Mouse (Mus musculus) CH12.LX (cell line): ENCODE results near the gene Dnajc7.

ENCODE experiments used
- CTCF ChIP-seq, 2 experiments: IDR thresholded peaks in 1 of 2; conservative IDR thresholded peaks in 1 of 2; 2 replicates each; pipeline ENCODE4 v1.5.1; 2011 to 2012; ENCODE audit warnings: low read depth in 2 of 2, low read length in 2 of 2, improper control_type of control experiment in 1 of 2, inconsistent platforms in 1 of 2, mild to moderate bottlenecking in 1 of 2, moderate library complexity in 1 of 2
- E2F4 ChIP-seq: IDR thresholded peaks from 2 replicates; pipeline ENCODE4 v1.6.1; 2011; ENCODE audit warnings: low read depth, low read length, improper control_type of control experiment; ENCODE audit not compliant: insufficient replicate concordance
- EP300 ChIP-seq: IDR thresholded peaks from 2 replicates; pipeline ENCODE4 v1.6.1; 2011; ENCODE audit warnings: low read length, improper control_type of control experiment
- JUND ChIP-seq: conservative IDR thresholded peaks from 2 replicates; pipeline ENCODE4 v1.6.1; 2011; ENCODE audit warnings: low read depth, low read length, improper control_type of control experiment
- MYC ChIP-seq: IDR thresholded peaks from 2 replicates; pipeline ENCODE4 v1.6.1; 2011; ENCODE audit warnings: low read depth, mild to moderate bottlenecking, improper control_type of control experiment, low read length

- TF ChIP-seq CTCF (conservative IDR thresholded peaks at IDR 0.05 in 1 of 2, IDR thresholded peaks at IDR 0.05 in 1 of 2; ENCODE audit: low read depth in 2 of 2, low read length in 2 of 2) (no peak), JUND (no peak), EP300 (no peak), E2F4 (no peak), MYC (no peak)
These were observed 58.2 kb downstream of the Dnajc7 start for GRCm38 (mm10) chr11:100561748-100562147.
